Mouse (Mus musculus) limb, embryonic 14.5 days (tissue): ENCODE results near the gene Kmt2d. TPM values are rescaled to one million over a fixed set of nuclear protein-coding genes. Genes with fewer than 3 reads are reported as not detected.
"Not testable (repeated sequence)": the region's sequence is repeated elsewhere in the genome, so short reads cannot be mapped to it uniquely, and the experiment has no call there.

Experiments
- ATAC-seq: fragments of 200-750 bp; cut with Nextera tagmentation; 2 replicates; pipeline ENCODE4 v1.8.0; 2017; ENCODE audit warnings: low read depth, moderate number of reproducible peaks, moderate TSS enrichment; ENCODE audit not compliant: low FRiP score
- DNase-seq: peaks from one replicate; pipeline ENCODE4 v3.0.0-alpha.2; 2015; ENCODE audit warnings: low spot score
- H3K27ac ChIP-seq: fragments of 300-500 bp; sonication (generic); replicated peaks from 2 replicates; pipeline ENCODE4 v1.5.1; 2014; ENCODE audit warnings: low read depth, mild to moderate bottlenecking, low read length, moderate library complexity, mixed read lengths
- H3K27me3 ChIP-seq: fragments of 300-500 bp; sonication (generic); 2 replicates; pipeline ENCODE4 v1.6.1; 2014; ENCODE audit warnings: low read length, mixed read lengths; ENCODE audit not compliant: control insufficient read depth, insufficient read depth
- H3K36me3 ChIP-seq: fragments of 300-500 bp; sonication (generic); 2 replicates; pipeline ENCODE4 v1.6.1; 2014; ENCODE audit warnings: mild to moderate bottlenecking, low read length, moderate library complexity, mixed read lengths; ENCODE audit not compliant: control insufficient read depth, insufficient read depth
- H3K4me1 ChIP-seq: fragments of 300-500 bp; sonication (generic); 2 replicates; pipeline ENCODE4 v1.6.1; 2014; ENCODE audit warnings: antibody characterized with exemption, low read length, mixed read lengths; ENCODE audit not compliant: control insufficient read depth, insufficient read depth
- H3K4me2 ChIP-seq: fragments of 300-500 bp; sonication (generic); replicated peaks from 2 replicates; pipeline ENCODE4 v1.6.1; 2014; ENCODE audit warnings: low read depth, mild to moderate bottlenecking, low read length, moderate library complexity; ENCODE audit not compliant: severe bottlenecking
- H3K4me3 ChIP-seq: fragments of 300-500 bp; sonication (generic); replicated peaks from 2 replicates; pipeline ENCODE4 v1.5.1; 2014; ENCODE audit warnings: low read length
- H3K9ac ChIP-seq: fragments of 300-500 bp; sonication (generic); 2 replicates; pipeline ENCODE4 v1.6.1; 2014; ENCODE audit warnings: mild to moderate bottlenecking, low read depth, low read length, moderate library complexity; ENCODE audit not compliant: severe bottlenecking
- H3K9me3 ChIP-seq: fragments of 300-500 bp; sonication (generic); 2 replicates; pipeline ENCODE4 v1.6.1; 2016; ENCODE audit warnings: low read length; ENCODE audit not compliant: control insufficient read depth
- POLR2A ChIP-seq: fragments of 200-500 bp; IDR thresholded peaks from 2 replicates; pipeline ENCODE4 v1.8.0; 2012; ENCODE audit warnings: inconsistent platforms, mild to moderate bottlenecking, moderate library complexity, borderline replicate concordance; ENCODE audit not compliant: insufficient read depth, insufficient read length; ENCODE audit errors: extremely low read depth
- WGBS: fragments of 180-500 bp; shearing (Covaris S2); extraction: QIAGEN DNeasy Blood & Tissue Kit; methylation state at CpG from one replicate; pipeline ENCODE4 v1.1.7; 2014; 5-methylcytosine and 5-hydroxymethylcytosine counted together
- polyA plus RNA-seq, 2 experiments: library from polyadenylated mRNA; depleted of rRNA in 1 of 2; stranded (reverse) in 1 of 2; unstranded in 1 of 2; fragments of >200 nt; fragmentation: Nextera tagmentation in 1 of 2; extraction: Ambion mirVana in 1 of 2; gene quantifications; 2 replicates each; pipeline versions ENCODE4 v1.2.1 to v1.2.3; 2012 to 2014

Kmt2d gene
- polyA plus RNA-seq (2012; rRNA removed) (27.1 and 27.3 TPM in 2 replicates), polyA plus RNA-seq (2014; fragmentation: Nextera tagmentation; extraction: Ambion mirVana) (16.7 and 20.1 TPM in 2 replicates)

DNA sequence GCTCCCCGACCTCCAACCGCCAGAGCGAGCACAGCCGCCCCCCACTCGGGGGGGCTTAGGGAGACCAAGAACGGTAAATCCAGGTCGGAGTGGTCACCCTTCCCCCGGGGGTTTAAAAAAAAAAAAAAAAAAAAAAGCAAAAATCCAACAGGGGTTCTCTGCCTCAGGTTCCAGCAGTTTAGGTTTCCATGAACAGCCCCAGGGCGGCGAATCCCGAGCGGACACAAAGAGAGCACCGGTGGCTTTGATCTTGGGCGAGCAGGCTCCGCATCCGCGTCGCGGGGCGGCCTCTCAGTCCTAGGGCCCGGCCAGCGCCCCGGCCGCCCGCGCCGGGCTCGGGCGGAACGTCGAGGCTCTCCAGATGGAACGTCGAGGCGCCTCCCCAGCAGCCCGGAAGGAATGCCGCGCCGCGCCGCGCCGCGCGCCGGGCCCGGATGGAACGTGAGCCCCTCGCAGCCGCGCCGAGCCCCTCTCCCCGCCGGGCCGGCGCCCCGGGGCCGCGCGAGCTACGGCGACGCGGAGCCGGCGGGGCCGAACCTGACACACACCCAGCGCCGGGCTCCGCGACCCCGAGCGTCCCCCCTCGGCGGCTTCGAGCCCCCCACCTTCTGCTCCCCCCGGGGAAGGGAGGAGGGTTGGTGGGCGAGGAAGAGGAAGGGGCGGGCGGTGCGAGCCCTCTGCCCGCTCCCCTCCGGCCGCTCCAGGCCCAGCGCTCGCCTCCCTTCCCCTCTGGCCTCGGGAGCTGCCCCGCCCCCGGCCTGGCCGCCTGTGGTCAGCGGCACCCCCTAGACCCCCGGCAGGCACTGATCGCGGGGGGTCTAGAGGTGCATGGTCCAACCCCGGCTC is at the start of gene Kmt2d:
TSS of gene Kmt2d (minus strand) at position 135 of the 846 bp plus-strand sequence.
- Histone ChIP-seq H3K27ac (peak within 1 kb of the TSS; percentile 99), H3K9ac (peak within 1 kb of the TSS; percentile 95), H3K4me3 (peak within 1 kb of the TSS; percentile 64), H3K27me3 (no peaks in the 10 kb centered on the region), H3K36me3 (peaks cover 5% of the 10 kb centered on the region), H3K4me2 (peak within 1 kb of the TSS; percentile 97), H3K4me1 (peaks cover 25% of the 10 kb centered on the region), H3K9me3 (no peaks in the 10 kb centered on the region)
- WGBS, result under 1% methylated on average over 46 of the region's 94 CpGs
- TF ChIP-seq POLR2A, result peak; percentile 63; the same call in 1 of the 2 replicates
- ATAC-seq (peak; percentile 54), DNase-seq (peak; percentile 57)

DNA sequence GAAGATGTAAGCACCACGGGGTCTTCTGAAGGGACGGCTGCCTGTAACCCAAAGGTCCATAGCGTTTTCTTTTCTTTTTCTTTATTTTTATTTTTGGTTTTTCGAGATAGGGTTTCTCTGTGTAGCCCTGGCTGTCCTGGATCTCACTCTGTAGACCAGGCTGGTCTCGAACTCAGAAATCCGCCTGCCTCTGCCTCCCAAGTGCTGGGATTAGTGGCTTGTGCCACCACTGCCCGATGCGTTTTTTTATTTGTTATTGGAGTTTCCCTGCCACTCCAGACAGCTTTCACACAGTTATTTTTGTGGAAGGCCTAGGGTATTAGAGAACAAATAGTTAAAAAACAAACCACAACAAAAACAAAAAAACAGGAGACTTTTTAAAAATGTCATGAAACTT is 47.5 kb upstream of the Kmt2d start:
- Histone ChIP-seq H3K4me3 (peak overlapping the region; percentile 94), H3K4me1 (peaks cover 14% of the 10 kb centered on the region; the same call in 1 of the 2 replicates), H3K9ac (peak overlapping the region; percentile 44), H3K4me2 (peak overlapping the region; percentile 53), H3K27ac (peak overlapping the region; percentile 75)
- not testable (repeated sequence) for ATAC-seq, H3K36me3 ChIP-seq, H3K9me3 ChIP-seq, H3K27me3 ChIP-seq, DNase-seq
- 23% methylated on average over 8 of the region's 8 CpGs for WGBS

DNA sequence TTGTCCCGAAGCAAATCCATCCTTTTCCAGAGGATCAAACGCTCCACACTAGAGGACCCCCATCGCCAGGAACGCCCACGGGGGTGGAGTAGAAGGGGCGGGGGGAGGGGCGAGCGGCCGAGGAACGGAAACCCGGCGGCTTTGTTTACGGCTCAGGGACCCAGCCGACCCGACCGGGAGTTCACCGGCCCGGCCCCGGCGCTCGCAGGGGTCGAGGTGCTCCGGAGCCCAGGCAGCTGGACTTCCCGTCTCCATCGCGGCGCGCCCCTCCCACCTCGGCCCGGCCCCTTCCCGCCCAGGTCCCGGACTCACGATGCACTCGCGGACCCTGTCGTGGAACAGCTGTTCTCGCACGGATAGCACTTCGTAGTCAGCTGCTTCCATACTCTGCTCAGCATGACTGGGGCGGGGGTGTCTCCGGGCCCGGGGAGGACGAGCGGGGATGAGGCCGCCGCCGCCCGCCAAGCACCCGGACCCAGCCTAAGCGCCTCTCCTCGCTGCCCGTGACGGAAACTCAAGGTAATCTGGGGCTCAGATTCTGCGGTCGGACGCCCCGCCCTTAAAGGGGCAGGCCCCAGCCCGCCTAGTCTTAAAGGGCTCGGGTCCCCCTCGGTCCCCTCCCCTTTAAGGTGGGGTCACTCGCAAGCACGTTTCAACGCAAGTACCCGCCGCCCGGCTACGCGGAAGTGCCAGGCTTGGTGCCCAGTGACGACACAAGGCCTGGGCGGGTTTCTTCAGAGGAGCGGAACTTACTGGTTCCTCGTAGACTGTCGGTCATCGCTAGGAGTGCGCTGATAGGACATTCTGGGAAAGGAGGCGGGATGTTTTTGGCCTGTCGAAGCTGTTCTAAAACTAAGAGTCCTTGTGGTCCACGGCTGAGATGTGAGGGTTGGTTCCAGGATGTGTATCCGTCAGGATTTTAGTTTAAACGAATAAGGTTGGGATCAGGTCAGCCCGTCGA is 46.8 kb upstream of the Kmt2d start, which contains the start of gene Lmbr1l:
TSS of gene Lmbr1l (minus strand) at position 694 of the 961 bp plus-strand sequence.
- Histone ChIP-seq H3K9me3 (no peaks in the 10 kb centered on the region), H3K4me3 (peak within 1 kb of the TSS; percentile 94), H3K27ac (peak within 1 kb of the TSS; percentile 96), H3K36me3 (peaks cover 5% of the 10 kb centered on the region), H3K4me1 (peaks cover 14% of the 10 kb centered on the region; the same call in 1 of the 2 replicates), H3K27me3 (no peaks in the 10 kb centered on the region), H3K4me2 (peak within 1 kb of the TSS; percentile 79), H3K9ac (peak within 1 kb of the TSS; percentile 91)
- TF ChIP-seq POLR2A, result peak; percentile 38; the same call in 1 of the 2 replicates
- ATAC-seq, result peak; percentile 97
- WGBS, result 3% methylated on average over 70 of the region's 82 CpGs
- peak; percentile 99 for DNase-seq

DNA sequence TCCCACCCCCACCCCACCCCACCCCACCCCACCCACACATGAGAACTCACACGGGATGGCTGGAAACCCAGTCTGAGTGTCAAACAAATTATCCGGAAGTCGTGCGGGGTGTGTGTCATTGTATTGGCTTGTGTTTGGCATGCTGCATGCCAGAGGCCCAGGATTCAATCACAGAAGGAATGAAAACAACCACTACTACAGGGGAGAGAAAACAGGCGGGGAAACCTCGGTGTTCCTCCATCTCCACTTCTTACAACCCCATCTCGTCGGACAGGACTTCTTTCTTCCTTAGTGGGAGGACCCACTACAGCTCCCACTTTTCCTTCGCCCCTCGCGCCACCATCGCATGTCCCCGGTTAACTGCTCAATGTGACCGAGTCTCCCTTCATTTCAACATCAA is 46.1 kb upstream of the Kmt2d start:
- Histone ChIP-seq H3K27ac (peak overlapping the region; percentile 96; the same call in 1 of the 2 replicates), H3K27me3 (no peaks in the 10 kb centered on the region), H3K9me3 (no peaks in the 10 kb centered on the region), H3K4me3 (peak overlapping the region; percentile 94), H3K4me1 (peaks cover 14% of the 10 kb centered on the region; the same call in 1 of the 2 replicates), H3K9ac (peak overlapping the region; percentile 91), H3K4me2 (peak overlapping the region; percentile 79), H3K36me3 (peaks cover 12% of the 10 kb centered on the region)
- TF ChIP-seq POLR2A, result no peak
- WGBS, result 2% methylated on average over 14 of the region's 14 CpGs
- ATAC-seq, result no peak
- no peak for DNase-seq

DNA sequence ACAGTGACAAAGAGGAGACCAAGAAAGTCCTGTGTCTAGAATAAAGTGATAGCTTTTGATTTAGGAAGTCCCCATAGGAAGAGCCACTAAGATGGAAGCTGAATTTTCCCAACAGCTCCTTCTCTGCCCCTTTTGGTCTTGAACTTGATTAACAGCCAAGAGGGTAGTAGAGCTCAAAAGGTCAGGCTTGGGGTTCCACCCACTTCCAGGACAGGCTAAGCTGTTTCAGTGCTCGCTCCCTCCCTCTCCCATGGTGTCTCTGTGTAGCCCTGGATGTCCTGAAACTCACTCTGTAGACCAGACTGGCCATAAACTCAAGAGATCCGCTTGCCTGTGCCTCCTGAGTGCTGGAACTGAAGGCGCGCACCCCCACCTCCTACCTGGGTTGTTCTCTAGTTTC is 45.0 kb upstream of the Kmt2d start:
- no peak for TF ChIP-seq POLR2A
- H3K36me3 ChIP-seq, result peaks cover 23% of the 10 kb centered on the region
- no peaks in the 10 kb centered on the region for H3K9me3 ChIP-seq
- H3K4me3 ChIP-seq, result no peak overlapping the region; the same call in 1 of the 2 replicates
- no peaks in the 10 kb centered on the region for H3K27me3 ChIP-seq
- H3K4me2 ChIP-seq, result no peak overlapping the region
- peaks cover 14% of the 10 kb centered on the region; the same call in 1 of the 2 replicates for H3K4me1 ChIP-seq
- H3K9ac ChIP-seq, result no peak overlapping the region
- DNase-seq, result no peak
- H3K27ac ChIP-seq, result no peak overlapping the region
- no peak for ATAC-seq
- WGBS, result 91% methylated on average over 4 of the region's 4 CpGs
